Mouse (Mus musculus): ENCODE measurements around the gene Abcb7. TPM values are rescaled to one million over a fixed set of nuclear protein-coding genes. Genes with fewer than 3 reads are reported as not detected.

The Abcb7 gene
- polyA plus RNA-seq (2012; rRNA removed) = 8.0 and 8.3 TPM in 2 replicates

DNA sequence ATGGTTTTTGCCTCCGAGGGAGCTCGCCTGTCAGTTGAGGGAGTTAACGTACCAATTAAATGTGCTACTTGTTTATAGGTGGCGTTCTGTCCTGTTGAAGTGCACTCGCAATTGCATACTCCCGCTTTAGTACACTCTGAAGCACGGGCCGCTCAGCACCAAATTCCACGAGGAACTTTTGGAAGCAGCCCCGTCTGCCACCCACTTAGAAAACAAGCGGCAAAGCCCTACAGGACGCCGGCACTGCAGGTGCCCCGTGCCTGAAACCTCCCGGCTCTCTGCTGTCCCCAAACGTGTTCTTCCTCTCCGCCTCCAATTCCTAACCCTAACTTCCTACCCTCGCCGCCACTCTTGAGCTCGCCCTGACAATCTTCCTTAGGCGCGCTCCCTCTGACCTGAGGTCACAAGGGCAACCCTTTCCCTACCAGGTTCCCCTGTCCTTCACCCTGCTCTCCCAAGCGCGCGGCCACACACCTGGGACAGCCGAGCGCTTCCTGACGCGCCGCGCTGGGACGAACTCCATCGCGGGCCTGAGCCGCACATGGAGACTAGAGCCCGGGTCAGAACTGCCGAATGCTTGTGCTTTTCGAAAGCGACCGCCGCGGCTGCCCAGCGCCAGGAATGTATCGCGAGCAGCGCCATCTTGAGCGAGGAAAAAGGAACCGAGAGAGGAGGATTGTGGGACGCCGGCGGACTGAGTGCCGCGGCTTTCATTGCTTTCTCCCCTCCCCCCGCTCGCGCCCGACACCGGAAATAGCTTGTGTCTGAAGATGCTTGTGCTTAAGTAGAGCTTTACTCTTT lies at the start of gene Abcb7:
Abcb7 (minus strand) TSS at position 674 of the 801 bp plus-strand sequence.

Other genes starting within 250 kb of the Abcb7 start
- 13.9 and 14.8 TPM in 2 replicates for gene Nexmif, start 212.7 kb downstream of the Abcb7 start, polyA plus RNA-seq (2012; rRNA removed)
- 5.3 and 6.1 TPM in 2 replicates for gene Uprt, start 69.0 kb upstream of the Abcb7 start, polyA plus RNA-seq (2012; rRNA removed)

Data from central nervous system, embryonic 18 days (tissue).